ENCODE assay signal across 11 mouse cellular contexts in the genomic region with DNA sequence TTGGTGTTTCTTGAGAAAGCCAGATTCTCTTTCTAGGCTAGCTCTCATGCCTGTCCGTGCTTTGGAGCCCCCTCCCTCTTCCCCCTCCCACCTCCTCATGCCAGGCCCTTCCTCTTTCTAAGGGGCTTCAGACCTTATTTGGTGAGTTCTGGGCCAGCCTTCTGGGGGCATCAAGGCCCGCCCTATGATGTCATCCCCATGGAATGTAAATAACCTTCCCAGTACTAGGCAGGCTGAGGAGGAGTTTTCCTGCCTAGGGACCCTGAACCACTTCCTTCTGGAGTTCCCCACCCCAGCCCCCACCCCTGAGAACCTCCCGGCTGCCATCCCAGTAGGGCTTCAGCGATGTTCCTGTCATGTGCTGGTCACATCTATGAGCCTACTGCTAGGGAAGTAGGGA. TPM values are rescaled to one million over a fixed set of nuclear protein-coding genes. Genes with fewer than 3 reads are reported as not detected.
DNase-seq lines count a peak whose midpoint lies in the region; ATAC-seq and TF ChIP-seq lines count a peak whose summit lies in the region.
"Had no signal": no experiment of that assay in that cellular context is flagged by ENCODE, and none has a peak within 500 bp of the region (broad histone marks: within the 10 kb centered on the region; RNA-seq: fewer than 3 reads in every experiment).

No protein-coding gene starts in this region.

- peaks cover 22% of the 10 kb centered on the region for H3K4me1 ChIP-seq in hindbrain, embryonic 12.5 days
- H3K4me1 ChIP-seq in hindbrain, postnatal 0 days (ENCODE audit: insufficient read depth, low read length), result no peaks in the 10 kb centered on the region
- peaks cover 34% of the 10 kb centered on the region for H3K4me1 ChIP-seq in embryonic facial prominence, embryonic 13.5 days

- ATAC-seq in hindbrain, embryonic 12.5 days (ENCODE audit: low FRiP score), result no peak
- no peak for ATAC-seq in hindbrain, postnatal 0 days
- ATAC-seq in embryonic facial prominence, embryonic 13.5 days (ENCODE audit: insufficient number of reproducible peaks, insufficient read depth, low FRiP score, low TSS enrichment, low read depth), result no peak
- no peak for ATAC-seq in cerebellum, adult (ENCODE audit: insufficient number of reproducible peaks, low FRiP score, low TSS enrichment)
- no peak for ATAC-seq in erythroid progenitor cell, adult 5-6 weeks (replicated peaks; ENCODE audit: low FRiP score, poor library complexity, severe bottlenecking)
- ATAC-seq: Patski had no signal

- DNase-seq in hindbrain, postnatal 0 days (ENCODE audit: low spot score), result no peak
- DNase-seq in NIH3T3 (ENCODE audit: low read depth), result peak; percentile 63
- DNase-seq in lung, postnatal 10 days, result peak; percentile 86
- DNase-seq in right cerebral cortex, postnatal 25 days, result no peak

- no peaks in the 10 kb centered on the region for H3K27me3 ChIP-seq in hindbrain, embryonic 12.5 days
- no peaks in the 10 kb centered on the region for H3K27me3 ChIP-seq in hindbrain, postnatal 0 days (ENCODE audit: insufficient read depth, low read length)
- H3K27me3 ChIP-seq in embryonic facial prominence, embryonic 13.5 days, result no peaks in the 10 kb centered on the region
- H3K27me3 ChIP-seq: Patski had no signal

- no peak for TF ChIP-seq CTCF in hindbrain, postnatal 0 days (IDR thresholded peaks at IDR 0.05; ENCODE audit: low read depth)

- H3K4me2 ChIP-seq in hindbrain, embryonic 12.5 days (replicated peaks), result peak overlapping the region; percentile 17; the same call in 1 of the 2 replicates
- H3K4me2 ChIP-seq in hindbrain, postnatal 0 days (ENCODE audit: low read depth, low read length), result no peak overlapping the region
- no peak overlapping the region for H3K4me2 ChIP-seq in embryonic facial prominence, embryonic 13.5 days

- no peak overlapping the region for H3K9ac ChIP-seq in hindbrain, embryonic 12.5 days
- H3K9ac ChIP-seq in hindbrain, postnatal 0 days (replicated peaks; ENCODE audit: low read length), result no peak overlapping the region
- H3K9ac ChIP-seq in embryonic facial prominence, embryonic 13.5 days, result peak overlapping the region; percentile 47; the same call in 1 of the 2 replicates

- H3K27ac ChIP-seq in hindbrain, embryonic 12.5 days, result no peak overlapping the region
- no peak overlapping the region for H3K27ac ChIP-seq in hindbrain, postnatal 0 days
- peak overlapping the region; percentile 62 for H3K27ac ChIP-seq in embryonic facial prominence, embryonic 13.5 days

- 63% methylated on average over 4 of the region's 4 CpGs for WGBS in hindbrain, embryonic 12.5 days
- 70% methylated on average over 4 of the region's 4 CpGs for WGBS in hindbrain, postnatal 0 days
- 41% methylated on average over 4 of the region's 4 CpGs for WGBS in embryonic facial prominence, embryonic 13.5 days

- H3K9me3 ChIP-seq in hindbrain, embryonic 12.5 days (replicated peaks), result no peaks in the 10 kb centered on the region
- H3K9me3 ChIP-seq in hindbrain, postnatal 0 days (ENCODE audit: low read length), result no peaks in the 10 kb centered on the region
- H3K9me3 ChIP-seq in embryonic facial prominence, embryonic 13.5 days, result no peaks in the 10 kb centered on the region

- H3K36me3 ChIP-seq in hindbrain, embryonic 12.5 days, result peaks cover 58% of the 10 kb centered on the region
- peaks cover 48% of the 10 kb centered on the region for H3K36me3 ChIP-seq in hindbrain, postnatal 0 days (ENCODE audit: insufficient read depth, low read length)
- H3K36me3 ChIP-seq in embryonic facial prominence, embryonic 13.5 days, result peaks cover 78% of the 10 kb centered on the region

- H3K4me3 ChIP-seq in hindbrain, embryonic 12.5 days, result no peak overlapping the region
- no peak overlapping the region for H3K4me3 ChIP-seq in hindbrain, postnatal 0 days (ENCODE audit: low read length)
- no peak overlapping the region for H3K4me3 ChIP-seq in embryonic facial prominence, embryonic 13.5 days

RNA-seq across cellular contexts. Expression of a gene that starts 1.1 kb away (rescaled TPM):
- polyA plus RNA-seq in hindbrain, embryonic 12.5 days (2016; fragmentation: Nextera tagmentation; extraction: Ambion mirVana), result not detected in 2 replicates
- not detected in 2 replicates for total RNA-seq in hindbrain, postnatal 0 days (2014; rRNA removed)
- 0.26 TPM in 1 of 2 replicates, not detected in the other for polyA plus RNA-seq in hindbrain, postnatal 0 days (2015; fragmentation: Nextera tagmentation; extraction: Ambion mirVana)
- polyA plus RNA-seq in embryonic facial prominence, embryonic 13.5 days (2015; fragmentation: Nextera tagmentation; extraction: Ambion mirVana), result not detected in 2 replicates
- not detected in 2 replicates for total RNA-seq in erythroid progenitor cell, adult 5-6 weeks (2015; ENCODE audit: low replicate concordance)
- total RNA-seq in erythroid progenitor cell, adult 5-6 weeks (2017; ENCODE audit: low replicate concordance), result not detected in 2 replicates
- total RNA-seq: left cerebral cortex, postnatal 14 days had no signal
- polyA plus RNA-seq: forebrain, embryonic 11.5 days had no signal

RNA-seq across cellular contexts. Expression of a gene that starts 2.0 kb away (rescaled TPM):
- polyA plus RNA-seq in hindbrain, embryonic 12.5 days (2016; fragmentation: Nextera tagmentation; extraction: Ambion mirVana), result 86.4 and 94.5 TPM in 2 replicates
- total RNA-seq in hindbrain, postnatal 0 days (2014; rRNA removed), result 69.7 and 80.9 TPM in 2 replicates
- 52.3 and 56.1 TPM in 2 replicates for polyA plus RNA-seq in hindbrain, postnatal 0 days (2015; fragmentation: Nextera tagmentation; extraction: Ambion mirVana)
- 57.1 and 60.1 TPM in 2 replicates for polyA plus RNA-seq in embryonic facial prominence, embryonic 13.5 days (2015; fragmentation: Nextera tagmentation; extraction: Ambion mirVana)
- 5.0 and 5.4 TPM in 2 replicates for total RNA-seq in erythroid progenitor cell, adult 5-6 weeks (2015; ENCODE audit: low replicate concordance)
- 6.4 and 9.4 TPM in 2 replicates for total RNA-seq in erythroid progenitor cell, adult 5-6 weeks (2017; ENCODE audit: low replicate concordance)

RNA-seq across cellular contexts. Expression of a gene that starts 8.3 kb away (rescaled TPM):
- 539 TPM in 2 replicates for polyA plus RNA-seq in hindbrain, embryonic 12.5 days (2016; fragmentation: Nextera tagmentation; extraction: Ambion mirVana)
- total RNA-seq in hindbrain, postnatal 0 days (2014; rRNA removed), result 2,095 and 2,196 TPM in 2 replicates
- 422 and 434 TPM in 2 replicates for polyA plus RNA-seq in hindbrain, postnatal 0 days (2015; fragmentation: Nextera tagmentation; extraction: Ambion mirVana)
- polyA plus RNA-seq in embryonic facial prominence, embryonic 13.5 days (2015; fragmentation: Nextera tagmentation; extraction: Ambion mirVana), result 622 and 633 TPM in 2 replicates
- total RNA-seq in erythroid progenitor cell, adult 5-6 weeks (2015; ENCODE audit: low replicate concordance), result 267 and 296 TPM in 2 replicates
- 399 and 622 TPM in 2 replicates for total RNA-seq in erythroid progenitor cell, adult 5-6 weeks (2017; ENCODE audit: low replicate concordance)

RNA-seq across cellular contexts. Expression of a gene that starts 17.0 kb away (rescaled TPM):
- 56.7 and 59.2 TPM in 2 replicates for polyA plus RNA-seq in hindbrain, embryonic 12.5 days (2016; fragmentation: Nextera tagmentation; extraction: Ambion mirVana)
- total RNA-seq in hindbrain, postnatal 0 days (2014; rRNA removed), result 33.9 and 46.4 TPM in 2 replicates
- 32.0 and 33.7 TPM in 2 replicates for polyA plus RNA-seq in hindbrain, postnatal 0 days (2015; fragmentation: Nextera tagmentation; extraction: Ambion mirVana)
- polyA plus RNA-seq in embryonic facial prominence, embryonic 13.5 days (2015; fragmentation: Nextera tagmentation; extraction: Ambion mirVana), result 58.1 and 60.9 TPM in 2 replicates
- total RNA-seq in erythroid progenitor cell, adult 5-6 weeks (2015; ENCODE audit: low replicate concordance), result 24.1 and 27.2 TPM in 2 replicates
- 15.3 and 46.0 TPM in 2 replicates for total RNA-seq in erythroid progenitor cell, adult 5-6 weeks (2017; ENCODE audit: low replicate concordance)

RNA-seq across cellular contexts. Expression of a gene that starts 17.1 kb away (rescaled TPM):
- not detected in 2 replicates for polyA plus RNA-seq in hindbrain, embryonic 12.5 days (2016; fragmentation: Nextera tagmentation; extraction: Ambion mirVana)
- 0.31 and 0.58 TPM in 2 replicates for total RNA-seq in hindbrain, postnatal 0 days (2014; rRNA removed)
- 0.15 and 0.25 TPM in 2 replicates for polyA plus RNA-seq in hindbrain, postnatal 0 days (2015; fragmentation: Nextera tagmentation; extraction: Ambion mirVana)
- polyA plus RNA-seq in embryonic facial prominence, embryonic 13.5 days (2015; fragmentation: Nextera tagmentation; extraction: Ambion mirVana), result not detected in 2 replicates
- total RNA-seq in erythroid progenitor cell, adult 5-6 weeks (2015; ENCODE audit: low replicate concordance), result not detected in 2 replicates
- not detected in 2 replicates for total RNA-seq in erythroid progenitor cell, adult 5-6 weeks (2017; ENCODE audit: low replicate concordance)
- polyA plus RNA-seq: forebrain, embryonic 11.5 days had no signal

Comparison
In these comparisons a context has a peak if more than half of its experiments do, and no peak if none do; other contexts are left out.
1. DNase-seq: peak in NIH3T3 (single experiment) and lung, postnatal 10 days (single experiment); none in hindbrain, postnatal 0 days (single experiment) and right cerebral cortex, postnatal 25 days (single experiment).